Mouse (Mus musculus) heart, adult 2 months (tissue): ENCODE results near the gene Amd1. TPM values are rescaled to one million over a fixed set of nuclear protein-coding genes. Genes with fewer than 3 reads are reported as not detected.

Experiments
- DNase-seq, 2 experiments: peaks; one replicate each; pipeline ENCODE4 v3.0.0; 2021
- H3K27ac ChIP-seq: fragments of 200-600 bp; 2 replicates; pipeline ENCODE4 v1.8.1; 2022
- H3K27me3 ChIP-seq: fragments of 200-500 bp; 2 replicates; pipeline ENCODE4 v1.6.1; 2012; ENCODE audit warnings: mild to moderate bottlenecking, low read length, inconsistent platforms, mixed read lengths; ENCODE audit not compliant: control insufficient read depth, insufficient read depth
- H3K36me3 ChIP-seq: fragments of 200-500 bp; 2 replicates; pipeline ENCODE4 v1.6.1; 2012; ENCODE audit warnings: low read length, inconsistent platforms; ENCODE audit not compliant: control insufficient read depth, insufficient read depth
- H3K4me1 ChIP-seq: fragments of 200-500 bp; 2 replicates; pipeline ENCODE4 v1.6.1; 2011; ENCODE audit warnings: low read length; ENCODE audit not compliant: control insufficient read depth, insufficient read depth
- H3K4me3 ChIP-seq: fragments of 200-600 bp; 2 replicates; pipeline ENCODE4 v1.8.1; 2022
- H3K79me2 ChIP-seq: fragments of 200-500 bp; replicated peaks from 2 replicates; pipeline ENCODE4 v1.6.1; 2012; ENCODE audit warnings: mild to moderate bottlenecking, inconsistent platforms, low read length, moderate library complexity, mixed read lengths; ENCODE audit not compliant: control insufficient read depth, insufficient read depth
- H3K9ac ChIP-seq: fragments of 200-500 bp; 2 replicates; pipeline ENCODE4 v1.6.1; 2012; ENCODE audit warnings: low read depth, mild to moderate bottlenecking, control low read depth, inconsistent platforms, low read length, mixed read lengths
- CTCF ChIP-seq: fragments of 200-600 bp; IDR thresholded peaks from 2 replicates; pipeline ENCODE4 v1.8.1; 2022; ENCODE audit warnings: antibody characterized with exemption, mild to moderate bottlenecking, moderate library complexity
- EP300 ChIP-seq: fragments of 200-500 bp; IDR thresholded peaks from 2 replicates; pipeline ENCODE4 v1.6.1; 2011; ENCODE audit warnings: low read depth, low read length, control low read depth; ENCODE audit not compliant: insufficient read depth
- POLR2A ChIP-seq: fragments of 200-500 bp; IDR thresholded peaks from 2 replicates; pipeline ENCODE4 v1.6.1; 2011; ENCODE audit warnings: mild to moderate bottlenecking, low read depth, low read length, control low read depth; ENCODE audit not compliant: insufficient read depth
- WGBS: fragments of 180-500 bp; shearing (Covaris S2); methylation state at CpG from one replicate; pipeline ENCODE4 v1.1.7; 2018; 5-methylcytosine and 5-hydroxymethylcytosine counted together
- intact Hi-C: fragments of 180-260 bp; cut with DNase I; formaldehyde crosslinking; loops from one replicate; pipeline ENCODE4 v1.15.1; 2025
- polyA plus RNA-seq: library from polyadenylated mRNA; depleted of rRNA; stranded (reverse); fragments of >200 nt; gene quantifications from 2 replicates; pipeline ENCODE4 v1.2.3, GENCODE M21; 2012
- total RNA-seq, 2 experiments: library from RNA; stranded (reverse); gene quantifications; 2 replicates each; pipeline ENCODE4 v1.2.3; 2021

Amd1 gene
- total and polyA plus RNA-seq, 3 experiments: 26.1 to 114 (median 98.5) TPM

DNA sequence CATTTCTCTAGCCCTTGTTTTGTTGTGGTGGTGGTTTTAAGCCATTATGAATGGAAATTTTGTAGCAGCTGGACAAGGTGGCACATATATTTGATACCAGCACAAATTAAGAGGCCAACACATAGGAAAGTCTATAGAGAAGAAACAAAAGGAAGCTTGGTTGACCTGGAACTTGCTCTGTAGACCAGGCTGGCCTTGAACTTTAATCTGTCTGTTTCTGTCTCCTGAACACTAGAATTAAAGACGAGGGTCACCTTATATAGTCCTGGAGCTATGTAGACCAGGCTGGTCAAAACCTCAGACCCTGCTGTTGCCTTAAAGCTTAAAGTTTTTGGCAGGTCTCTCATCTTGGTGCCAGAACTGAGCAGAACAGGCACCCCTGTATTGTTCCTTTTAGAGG lies 16.4 kb downstream of the Amd1 start:
- no peaks in the 10 kb centered on the region for H3K79me2 ChIP-seq
- H3K9ac ChIP-seq: no peak overlapping the region
- H3K4me3 ChIP-seq: no peak overlapping the region
- H3K27ac ChIP-seq: no peak overlapping the region
- no peak for DNase-seq
- H3K36me3 ChIP-seq: peaks cover 2% of the 10 kb centered on the region
- WGBS: 89% methylated on average over 1 of the region's 1 CpGs
- no peaks in the 10 kb centered on the region for H3K27me3 ChIP-seq
- intact Hi-C loops: no loop called here
- TF ChIP-seq EP300 (no peak), POLR2A (no peak), CTCF (no peak)
- no peaks in the 10 kb centered on the region for H3K4me1 ChIP-seq

DNA sequence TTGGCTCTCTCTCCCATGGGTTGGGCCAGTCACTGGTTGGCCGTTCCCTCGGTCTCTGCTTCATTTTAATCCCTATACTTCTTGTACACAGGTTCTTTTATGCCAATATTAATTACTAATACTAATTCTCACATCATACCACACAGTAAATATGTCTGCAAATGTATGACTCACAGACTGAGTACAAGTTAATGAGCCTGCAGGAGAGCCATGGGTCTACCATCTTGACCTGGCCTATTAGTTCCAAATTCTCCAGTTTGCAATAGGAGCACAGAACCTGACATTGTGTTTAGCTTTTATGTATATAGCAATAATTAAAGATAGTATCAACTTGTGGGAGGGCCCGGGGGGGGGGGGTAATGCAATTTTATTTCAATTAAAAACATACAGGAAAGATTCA lies 17.0 kb downstream of the Amd1 start:
- no peak for TF ChIP-seq EP300
- no peak for TF ChIP-seq CTCF
- no peak for TF ChIP-seq POLR2A
- Histone ChIP-seq H3K4me1 (no peaks in the 10 kb centered on the region), H3K27me3 (no peaks in the 10 kb centered on the region), H3K4me3 (no peak overlapping the region), H3K9ac (no peak overlapping the region), H3K79me2 (no peaks in the 10 kb centered on the region), H3K36me3 (peaks cover 2% of the 10 kb centered on the region), H3K27ac (no peak overlapping the region)
- intact Hi-C loops: no loop called here
- WGBS: 93% methylated on average over 3 of the region's 3 CpGs
- DNase-seq: no peak

DNA sequence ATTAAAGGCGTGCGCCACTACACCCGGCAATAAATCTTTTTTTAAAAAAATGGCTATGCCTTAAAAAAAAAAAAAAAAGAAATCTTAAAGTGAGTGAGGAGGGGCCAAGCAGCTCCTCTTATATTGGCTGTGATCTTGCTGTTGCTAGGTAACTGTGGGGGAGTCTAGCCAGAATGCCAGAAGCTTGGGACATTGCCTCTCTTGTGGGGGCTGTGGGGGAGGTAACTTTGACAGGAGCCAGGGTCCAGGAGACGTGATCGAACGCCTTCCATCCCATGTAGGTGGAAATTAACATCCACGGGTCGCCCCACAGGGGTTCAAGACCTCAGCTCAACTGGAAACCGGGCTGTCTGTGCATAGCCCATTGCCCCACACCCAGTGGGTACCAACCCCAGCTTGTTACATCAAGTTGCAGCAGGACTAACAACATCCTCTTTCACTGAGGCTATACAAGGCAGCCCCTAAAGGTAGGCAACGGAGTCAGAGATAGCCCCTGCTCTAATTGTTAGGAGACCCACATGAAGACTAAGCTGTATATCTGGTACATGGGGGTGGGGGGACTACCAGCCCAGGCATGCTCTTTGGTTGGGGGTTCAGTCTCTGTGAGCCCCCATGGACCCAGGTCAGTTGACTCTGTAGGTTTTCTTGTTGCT lies 17.7 kb downstream of the Amd1 start:
- 84% methylated on average over 10 of the region's 10 CpGs for WGBS

DNA sequence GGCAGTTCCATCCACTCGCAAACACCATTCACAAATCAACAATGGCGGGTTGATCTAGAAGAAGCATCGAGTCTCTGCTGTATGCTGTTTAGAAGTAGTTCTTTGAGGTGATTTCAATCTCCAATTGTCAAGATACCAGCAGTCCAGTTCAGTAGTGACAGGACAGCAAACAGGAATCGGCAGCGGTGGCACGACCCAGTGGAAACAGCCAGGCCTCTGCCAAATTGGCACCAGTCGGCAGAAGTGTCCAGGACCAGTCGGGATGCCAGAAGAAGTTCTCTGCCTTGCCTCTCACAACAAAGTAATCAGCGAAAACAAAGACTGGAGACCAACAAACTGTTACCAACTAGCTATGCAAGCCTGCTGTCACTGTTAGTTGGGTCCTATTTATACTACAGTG lies 18.4 kb downstream of the Amd1 start:
- Histone ChIP-seq H3K79me2 (no peaks in the 10 kb centered on the region), H3K4me3 (no peak overlapping the region), H3K27me3 (no peaks in the 10 kb centered on the region), H3K27ac (no peak overlapping the region), H3K4me1 (no peaks in the 10 kb centered on the region), H3K36me3 (peaks cover 2% of the 10 kb centered on the region), H3K9ac (no peak overlapping the region)
- peak in 1 of 2 experiments; percentile 10 for DNase-seq
- WGBS: 76% methylated on average over 9 of the region's 9 CpGs
- no peak for TF ChIP-seq POLR2A
- no peak for TF ChIP-seq CTCF
- TF ChIP-seq EP300: no peak
- intact Hi-C loops: no loop called here

More for the DNA sequence above, 17.7 kb downstream of the Amd1 start:
- intact Hi-C loops: no loop called here
- H3K79me2 ChIP-seq: no peaks in the 10 kb centered on the region
- H3K4me3 ChIP-seq: no peak overlapping the region
- H3K4me1 ChIP-seq: no peaks in the 10 kb centered on the region
- no peak overlapping the region for H3K9ac ChIP-seq
- no peak for TF ChIP-seq CTCF
- no peak for TF ChIP-seq EP300
- TF ChIP-seq POLR2A: no peak
- no peaks in the 10 kb centered on the region for H3K27me3 ChIP-seq
- no peak for DNase-seq
- H3K36me3 ChIP-seq: peaks cover 2% of the 10 kb centered on the region
- H3K27ac ChIP-seq: no peak overlapping the region

DNA sequence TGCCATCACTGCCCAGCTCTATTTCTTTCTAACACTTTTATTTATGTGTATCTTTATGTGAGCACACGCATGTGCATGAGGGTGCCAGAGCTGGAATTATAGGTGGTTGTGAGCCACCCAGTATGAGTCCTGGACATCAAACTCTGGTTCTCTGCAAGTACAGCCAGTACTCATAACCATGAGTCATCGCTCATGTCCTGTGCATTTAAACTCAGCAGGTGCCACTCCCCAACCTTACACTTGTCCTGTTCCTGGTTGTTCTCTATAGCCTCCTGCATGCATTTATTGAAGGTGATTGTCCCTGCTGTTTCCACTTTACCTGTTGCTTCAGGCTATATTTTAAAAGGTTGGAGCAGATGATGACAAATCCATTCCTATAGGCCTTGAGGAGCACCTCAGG lies 20.4 kb downstream of the Amd1 start:
- Histone ChIP-seq H3K9ac (no peak overlapping the region), H3K27ac (no peak overlapping the region), H3K36me3 (no peaks in the 10 kb centered on the region; the same call in 1 of the 2 replicates), H3K4me3 (no peak overlapping the region), H3K79me2 (no peaks in the 10 kb centered on the region), H3K4me1 (no peaks in the 10 kb centered on the region), H3K27me3 (no peaks in the 10 kb centered on the region)
- no peak for TF ChIP-seq EP300
- WGBS: 96% methylated on average over 2 of the region's 2 CpGs
- DNase-seq: no peak
- intact Hi-C loops: no loop called here

DNA sequence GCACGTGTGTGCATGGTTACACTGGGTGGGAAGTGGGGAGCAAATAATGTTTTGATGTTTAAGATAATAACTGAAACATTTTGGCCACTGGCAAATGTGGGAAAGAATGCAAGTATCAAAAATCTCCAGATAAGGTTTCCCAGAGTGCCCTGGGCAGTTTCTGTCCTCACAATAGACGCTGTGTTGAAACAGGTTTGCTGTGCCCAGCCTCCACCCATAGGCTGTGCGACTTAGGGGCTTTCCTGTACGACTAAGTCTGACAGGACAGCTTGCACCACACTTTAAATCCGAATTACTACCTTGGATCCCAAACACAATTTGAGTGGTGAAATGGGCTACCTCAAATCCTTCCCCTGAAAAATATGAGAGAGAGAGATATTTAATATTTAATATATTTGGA lies 23.7 kb downstream of the Amd1 start:
- no peak for DNase-seq
- H3K27me3 ChIP-seq: no peaks in the 10 kb centered on the region
- 58% methylated on average over 5 of the region's 5 CpGs for WGBS
- H3K4me3 ChIP-seq: no peak overlapping the region
- no peaks in the 10 kb centered on the region for H3K79me2 ChIP-seq
- no peak overlapping the region for H3K27ac ChIP-seq
- no peaks in the 10 kb centered on the region for H3K4me1 ChIP-seq
- no peaks in the 10 kb centered on the region for H3K36me3 ChIP-seq
- no peak overlapping the region for H3K9ac ChIP-seq
- intact Hi-C loops: no loop called here
- TF ChIP-seq CTCF (no peak), POLR2A (no peak)
